In the genomic region with DNA sequence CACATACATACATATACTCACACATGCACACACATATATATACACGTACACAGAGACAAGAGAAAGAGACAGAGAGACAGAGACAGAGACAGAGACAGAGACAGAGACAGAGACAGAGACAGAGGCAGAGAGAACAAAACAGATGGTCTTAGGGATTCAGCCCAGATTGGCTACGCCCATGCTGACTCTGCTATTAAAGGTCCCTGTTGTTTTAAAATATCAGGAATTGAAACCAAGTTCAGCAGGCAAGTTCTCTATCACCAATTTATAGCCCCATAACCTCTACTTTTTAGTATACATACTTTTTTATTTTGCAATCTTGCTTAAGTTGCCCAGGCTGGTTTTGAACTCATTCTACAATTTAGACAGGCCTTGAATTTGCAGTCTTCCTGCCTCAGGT, we compare ENCODE assay signal across 20 mouse cellular contexts.
DNase-seq lines count a peak whose midpoint lies in the region; ATAC-seq and TF ChIP-seq lines count a peak whose summit lies in the region.
"Had no signal": no experiment of that assay in that cellular context is flagged by ENCODE, and none has a peak within 500 bp of the region (broad histone marks: within the 10 kb centered on the region; RNA-seq: fewer than 3 reads in every experiment).

No protein-coding gene starts in this region.

- peaks cover 5% of the 10 kb centered on the region; the same call in 1 of the 2 replicates for H3K4me1 ChIP-seq in lung, embryonic 14.5 days (ENCODE audit: insufficient read depth)
- peaks cover 25% of the 10 kb centered on the region for H3K4me1 ChIP-seq in brown adipose tissue, adult 24 weeks (ENCODE audit: control insufficient read depth, insufficient read depth, insufficient read length, low read length)
- peaks cover 24% of the 10 kb centered on the region for H3K4me1 ChIP-seq in embryonic fibroblast, embryonic 13.5 days (ENCODE audit: control insufficient read depth, insufficient read depth, low read length)
- H3K4me1 ChIP-seq: hindbrain, embryonic 15.5 days had no signal

- H3K36me3 ChIP-seq in lung, embryonic 14.5 days (ENCODE audit: insufficient read depth): no peaks in the 10 kb centered on the region
- H3K36me3 ChIP-seq in splenic B cell, adult 2 months (ENCODE audit: control insufficient read depth, insufficient read depth, low read length, poor library complexity, severe bottlenecking): no peaks in the 10 kb centered on the region
- H3K36me3 ChIP-seq: embryonic facial prominence, embryonic 12.5 days; forebrain, embryonic 12.5 days; hindbrain, embryonic 15.5 days; limb, embryonic 13.5 days had no signal

- H3K27me3 ChIP-seq in lung, embryonic 14.5 days (ENCODE audit: insufficient read depth, low read length): no peaks in the 10 kb centered on the region
- H3K27me3 ChIP-seq in splenic B cell, adult 2 months (ENCODE audit: control insufficient read depth, insufficient read depth, low read length, poor library complexity, severe bottlenecking): no peaks in the 10 kb centered on the region
- H3K27me3 ChIP-seq: embryonic facial prominence, embryonic 12.5 days; hindbrain, embryonic 15.5 days; limb, embryonic 13.5 days had no signal

- H3K27ac ChIP-seq in lung, embryonic 14.5 days (ENCODE audit: low read depth): peak overlapping the region; percentile 63; the same call in 1 of the 2 replicates
- peak overlapping the region; percentile 88 for H3K27ac ChIP-seq in brown adipose tissue, adult 24 weeks (replicated peaks; ENCODE audit: low read depth, low read length)
- peak overlapping the region; percentile 80; the same call in 1 of the 2 replicates for H3K27ac ChIP-seq in embryonic fibroblast, embryonic 13.5 days (ENCODE audit: insufficient read depth, low read length)
- H3K27ac ChIP-seq: forebrain, embryonic 12.5 days; hindbrain, embryonic 15.5 days had no signal

- no peak for DNase-seq in lung, embryonic 14.5 days
- no peak for DNase-seq in lung, adult 18-20 months
- DNase-seq in splenic B cell, adult 2 months (ENCODE audit: low read depth, low spot score): peak; percentile 12
- DNase-seq in cerebellum, adult 8-10 months: no peak
- no peak for DNase-seq in spleen, adult 12 weeks (ENCODE audit: low spot score)
- DNase-seq: adrenal gland, postnatal 10 days; cerebellum, postnatal 25 days; heart, adult 18-20 months; kidney, adult 9 months; liver, postnatal 0 days; right cerebral cortex, adult 18-20 months had no signal

- no peak overlapping the region for H3K4me3 ChIP-seq in lung, embryonic 14.5 days (ENCODE audit: low read depth, low read length)
- no peak overlapping the region for H3K4me3 ChIP-seq in brown adipose tissue, adult 24 weeks (ENCODE audit: insufficient read depth, low read depth, low read length)
- no peak overlapping the region for H3K4me3 ChIP-seq in embryonic fibroblast, embryonic 13.5 days (ENCODE audit: insufficient read depth, low read length)
- H3K4me3 ChIP-seq: embryonic facial prominence, embryonic 12.5 days; forebrain, embryonic 12.5 days; hindbrain, embryonic 15.5 days; left cerebral cortex, adult 2 months; limb, embryonic 13.5 days; myocyte had no signal

- H3K9me3 ChIP-seq in lung, embryonic 14.5 days (ENCODE audit: low read depth, low read length): no peaks in the 10 kb centered on the region
- H3K9me3 ChIP-seq: embryonic facial prominence, embryonic 12.5 days; forebrain, embryonic 12.5 days; hindbrain, embryonic 15.5 days; limb, embryonic 13.5 days had no signal

- no peak for ATAC-seq in lung, embryonic 14.5 days (ENCODE audit: insufficient read depth)
- ATAC-seq: liver, postnatal 0 days had no signal

- no peak overlapping the region for H3K9ac ChIP-seq in lung, embryonic 14.5 days
- H3K9ac ChIP-seq: embryonic facial prominence, embryonic 12.5 days; forebrain, embryonic 12.5 days; hindbrain, embryonic 15.5 days; limb, embryonic 13.5 days; liver, postnatal 0 days had no signal

- 86% methylated on average over 2 of the region's 2 CpGs for WGBS in lung, embryonic 14.5 days

- no peak for TF ChIP-seq CTCF in lung, embryonic 14.5 days (IDR thresholded peaks at IDR 0.05; ENCODE audit: low read depth)
- no peak for TF ChIP-seq CTCF in embryonic fibroblast, embryonic 13.5 days (IDR thresholded peaks at IDR 0.05; ENCODE audit: borderline replicate concordance, insufficient read depth, low read length)

- H3K4me2 ChIP-seq in lung, embryonic 14.5 days: no peak overlapping the region
- H3K4me2 ChIP-seq: embryonic facial prominence, embryonic 12.5 days; forebrain, embryonic 12.5 days; hindbrain, embryonic 15.5 days; limb, embryonic 13.5 days; midbrain, embryonic 11.5 days had no signal

- no peak for TF ChIP-seq POLR2A in embryonic fibroblast, embryonic 13.5 days (IDR thresholded peaks at IDR 0.05; ENCODE audit: low read depth, low read length)
